Mouse (Mus musculus) gastrocnemius, postnatal 10 days (tissue): ENCODE data around the gene Cnot10. TPM values are rescaled to one million over a fixed set of nuclear protein-coding genes. Genes with fewer than 3 reads are reported as not detected.
"Not testable (repeated sequence)": the region's sequence is repeated elsewhere in the genome, so short reads cannot be mapped to it uniquely, and the experiment has no call there.

Experiments
- DNase-seq: peaks from one replicate; pipeline ENCODE4 v3.0.0; 2021; ENCODE audit warnings: mixed read lengths
- total RNA-seq, 2 experiments: library from RNA; stranded (reverse); gene quantifications; 2 replicates each; pipeline ENCODE4 v1.2.3; 2021

Gene Cnot10
- total RNA-seq, 2 experiments from 2014 or later, result 18.8 to 22.9 TPM

DNA sequence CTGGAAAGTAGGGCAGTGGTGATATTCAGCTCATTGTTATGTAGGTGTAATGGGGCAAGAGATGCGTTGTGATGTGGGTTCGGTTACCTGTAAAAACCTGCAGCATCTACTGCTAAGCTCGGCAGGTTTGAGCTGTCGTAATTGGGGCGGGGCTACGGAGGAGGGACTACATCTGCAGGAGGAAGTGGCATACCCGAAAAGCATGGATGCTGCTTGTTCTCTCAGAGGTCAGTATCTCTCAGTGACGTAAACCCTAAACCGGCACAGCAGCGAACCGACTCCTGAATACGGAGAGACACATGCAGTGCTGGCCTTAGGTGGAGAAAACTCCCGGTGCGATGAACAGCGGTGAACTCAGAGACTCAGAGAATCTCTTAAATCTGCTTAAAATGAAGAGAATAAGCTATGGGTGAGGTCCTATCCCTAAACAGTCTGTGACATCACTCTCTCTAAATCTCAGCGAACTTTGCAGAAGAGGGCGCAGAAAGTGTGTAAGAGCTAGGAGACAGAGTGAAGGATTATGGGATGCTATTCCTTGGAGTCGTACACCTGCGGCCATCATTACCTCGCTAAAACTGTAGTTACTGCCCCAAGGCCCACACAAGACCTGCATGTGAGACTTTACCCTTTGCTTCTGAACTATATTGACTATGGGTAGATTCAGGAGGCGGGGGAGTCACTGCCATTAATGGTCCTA is 11.1 kb upstream of the Cnot10 start:
- DNase-seq, result no peak

DNA sequence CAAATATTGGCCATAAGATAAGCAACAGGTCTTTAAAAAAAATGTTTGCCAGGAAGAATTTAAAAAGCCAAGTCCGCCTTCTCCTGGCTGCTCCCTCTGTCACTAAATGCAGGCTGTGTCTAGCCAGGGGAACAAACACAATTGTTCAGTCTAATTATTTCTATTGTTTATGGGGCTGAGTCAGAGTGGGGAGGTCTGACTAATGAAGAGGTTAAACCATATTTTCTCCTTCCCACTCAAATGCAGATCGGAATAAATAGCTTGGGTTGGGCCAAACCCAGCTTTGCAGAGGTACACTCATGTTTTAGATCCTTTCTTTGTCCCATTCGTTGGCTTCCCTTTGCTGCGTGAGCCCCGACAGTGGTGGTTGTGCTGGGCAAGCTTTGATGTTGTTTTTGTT is 9.4 kb upstream of the Cnot10 start:
- DNase-seq, result no peak

DNA sequence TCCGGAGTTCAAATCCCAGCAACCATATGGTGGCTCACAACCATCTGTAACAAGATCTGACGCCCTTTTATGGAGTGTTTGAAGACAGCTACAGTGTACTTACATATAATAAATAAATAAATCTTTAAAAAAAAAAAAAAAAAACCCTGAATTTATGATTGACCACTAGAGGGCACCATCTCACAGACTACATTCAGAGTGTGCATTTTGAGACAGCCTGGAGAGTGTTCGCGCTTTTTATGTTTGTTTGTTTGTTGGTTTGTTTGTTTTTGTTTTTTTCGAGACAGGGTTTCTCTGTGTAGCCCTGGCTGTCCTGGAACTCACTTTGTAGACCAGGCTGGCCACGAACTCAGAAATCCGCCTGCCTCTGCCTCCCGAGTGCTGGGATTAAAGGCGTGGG is 8.5 kb upstream of the Cnot10 start:
- DNase-seq, result not testable (repeated sequence)

DNA sequence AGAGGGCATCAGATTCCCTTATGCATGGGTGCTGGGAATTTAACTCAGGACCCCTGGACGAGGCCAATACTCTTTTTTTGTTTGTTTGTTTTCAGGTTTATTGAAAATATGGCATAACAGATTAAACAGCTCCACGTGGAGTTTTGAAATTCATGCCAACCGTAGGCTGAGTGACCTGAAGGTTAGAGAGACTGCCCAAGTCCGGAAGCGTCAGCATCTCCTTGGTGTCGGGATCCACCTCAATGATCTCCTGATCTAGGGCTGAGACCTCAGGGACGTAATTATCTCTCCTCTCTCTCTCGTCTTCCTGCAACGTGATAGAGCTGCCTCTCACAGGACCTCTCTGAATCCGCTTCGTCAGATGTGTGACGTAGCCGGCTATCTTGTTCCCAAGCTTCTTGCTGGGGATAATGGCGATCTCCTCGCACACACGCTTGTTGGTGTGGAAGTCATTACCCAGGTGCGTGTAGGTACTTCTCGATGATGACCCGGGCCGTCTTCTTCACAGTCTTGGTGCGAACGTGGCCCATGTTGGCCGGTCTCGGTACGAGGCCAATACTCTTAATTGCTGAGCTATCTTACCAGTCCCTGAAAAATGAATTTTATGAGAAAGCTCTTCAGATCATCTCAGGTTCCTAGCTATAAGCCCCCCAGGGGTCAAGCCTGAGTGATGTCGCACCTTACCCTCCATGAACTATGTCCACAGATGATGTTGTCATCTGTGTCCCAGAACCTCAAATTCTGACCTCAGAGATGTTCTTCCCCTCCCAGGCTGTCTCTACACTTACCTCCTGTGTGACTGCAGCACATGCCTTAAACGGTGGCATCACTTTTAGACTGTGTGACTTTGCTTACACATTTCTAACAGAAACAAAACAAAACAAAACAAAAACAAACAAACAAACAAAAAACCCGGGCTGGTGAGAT is 7.8 kb upstream of the Cnot10 start:
- DNase-seq, result no peak

DNA sequence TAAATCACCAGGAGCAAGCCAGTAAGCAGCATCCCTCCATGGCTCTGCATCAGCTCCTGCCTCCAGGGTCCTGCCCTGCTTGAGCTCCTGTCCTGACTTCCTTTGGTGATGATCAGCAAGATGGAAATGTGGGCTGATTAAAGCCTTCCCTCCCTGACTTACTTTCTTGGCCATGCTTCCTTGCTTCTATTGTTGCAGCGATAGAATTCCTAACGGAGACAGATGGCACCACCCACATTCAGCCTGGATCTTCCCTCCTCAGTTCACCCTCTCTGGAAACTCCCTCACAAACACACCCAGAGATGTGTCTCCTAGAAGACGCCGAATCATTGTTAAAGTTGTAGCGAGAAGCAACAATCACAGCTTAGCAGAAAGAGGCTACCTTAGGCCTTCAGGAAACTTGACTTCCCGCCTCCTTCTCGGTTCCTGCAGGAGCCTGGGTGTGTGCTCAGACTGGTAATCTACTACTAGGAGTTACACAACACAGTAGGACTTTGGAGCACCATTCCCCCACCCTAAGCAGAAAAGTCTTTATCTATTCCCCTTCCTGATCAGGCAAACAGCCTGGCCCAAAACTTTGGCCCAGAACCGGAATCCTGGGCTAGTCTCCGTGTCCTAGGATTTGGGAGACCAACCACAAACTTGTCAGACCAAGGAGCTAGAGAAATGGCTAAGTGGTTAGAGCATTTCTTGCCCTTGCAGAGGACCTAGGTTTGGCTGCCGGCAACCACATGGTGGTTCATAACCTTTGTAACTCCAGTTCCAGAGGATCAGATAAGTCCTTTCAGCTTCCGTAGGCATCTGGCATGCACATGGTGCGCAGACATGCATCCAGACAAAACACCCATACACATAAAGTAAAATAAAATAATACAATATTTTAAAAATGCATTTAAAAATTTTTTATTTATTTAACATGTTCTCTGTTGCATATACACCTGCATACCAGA is 6.8 kb upstream of the Cnot10 start:
- DNase-seq, result no peak

DNA sequence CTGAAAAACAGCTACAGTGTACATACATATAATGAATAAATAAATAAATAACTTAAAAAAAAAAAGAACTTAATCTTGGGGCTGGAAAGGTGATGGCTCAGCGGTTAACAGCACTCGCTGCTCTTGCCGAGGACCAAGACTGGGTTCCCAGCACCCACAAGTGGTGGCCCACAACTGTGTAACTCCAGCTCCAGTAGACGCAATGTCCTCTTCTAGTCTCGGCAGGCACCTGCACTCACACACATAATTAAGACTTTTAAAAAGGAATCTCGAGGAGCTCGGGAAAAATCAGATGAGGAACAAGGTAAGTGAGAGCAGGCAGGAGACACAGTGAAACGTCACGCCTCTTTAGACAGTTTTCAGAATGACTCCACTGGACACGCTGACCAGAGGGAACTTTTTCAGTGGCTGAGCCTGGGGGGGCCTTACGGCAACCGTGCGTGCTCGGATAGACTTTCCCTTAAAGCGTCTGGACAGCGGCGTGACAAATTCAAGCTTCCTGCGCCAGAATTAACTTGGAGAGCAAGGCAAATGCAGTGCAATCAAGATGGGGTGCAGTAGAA is 717 bp downstream of the Cnot10 start:
- DNase-seq, result no peak

- DNase-seq, result no peak
These were observed 3.2 kb downstream of the Cnot10 start for GRCm38 (mm10) chr9:114636751-114637150.

DNA sequence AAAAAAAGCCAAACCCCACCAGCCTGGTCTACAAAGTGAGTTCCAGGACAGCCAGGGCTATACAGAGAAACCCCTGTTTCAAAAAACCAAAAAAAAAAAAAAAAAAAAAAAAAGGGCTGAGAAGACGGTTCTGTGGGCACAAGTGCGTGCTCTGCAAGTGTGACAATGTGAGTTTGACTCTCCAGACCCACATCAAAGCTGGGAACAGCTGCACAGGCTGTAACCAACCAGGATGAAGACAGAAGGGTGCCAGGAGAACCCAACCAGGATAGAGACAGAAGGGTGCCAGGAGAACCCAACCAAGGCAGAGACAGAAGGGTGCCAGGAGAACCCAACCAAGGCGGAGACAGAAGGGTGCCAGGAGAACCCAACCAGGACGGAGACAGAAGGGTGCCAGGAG is 3.8 kb downstream of the Cnot10 start:
- no peak for DNase-seq

DNA sequence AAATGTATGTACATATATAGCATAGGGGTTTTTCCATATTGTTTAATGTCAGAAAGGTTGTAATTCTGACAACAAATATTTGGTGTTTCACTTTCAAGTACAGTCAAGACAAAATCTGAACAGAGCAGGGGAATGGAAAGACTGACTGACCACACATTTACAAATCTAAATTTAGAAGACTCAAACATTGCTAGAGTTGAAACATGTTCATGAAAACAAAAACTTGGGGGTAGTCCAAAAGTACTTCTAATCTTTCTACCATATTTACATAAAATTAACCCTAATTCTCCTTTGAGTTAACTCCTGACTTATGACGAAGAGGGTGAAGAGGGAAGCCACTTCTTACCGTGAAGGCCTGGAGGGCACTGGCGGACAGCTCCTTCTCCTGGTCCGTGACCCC is 7.7 kb downstream of the Cnot10 start:
- DNase-seq, result no peak

DNA sequence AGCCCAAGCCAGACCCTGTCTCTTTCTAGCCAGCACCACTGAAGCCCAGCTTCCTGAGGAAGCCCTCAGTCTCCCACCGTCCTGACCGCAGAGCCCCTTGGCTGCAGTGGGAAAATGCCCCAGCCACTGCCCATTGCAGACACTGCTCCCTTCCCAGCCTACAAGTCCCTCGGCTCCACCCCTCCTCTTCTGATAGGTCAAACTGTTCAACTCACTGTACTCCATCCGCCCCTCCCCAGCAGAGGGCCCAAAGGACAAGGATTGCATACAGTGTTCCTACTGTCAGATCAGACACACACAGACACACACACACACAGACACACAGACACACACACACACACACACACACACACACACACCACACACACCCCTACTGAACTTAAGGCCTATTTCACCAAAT is 13.3 kb downstream of the Cnot10 start:
- no peak for DNase-seq

- no peak for DNase-seq
These were observed 15.8 kb downstream of the Cnot10 start for GRCm38 (mm10) chr9:114624178-114624577.

GRCm38 (mm10) chr9:114621149-114621548 is 18.8 kb downstream of the Cnot10 start:
- no peak for DNase-seq

DNA sequence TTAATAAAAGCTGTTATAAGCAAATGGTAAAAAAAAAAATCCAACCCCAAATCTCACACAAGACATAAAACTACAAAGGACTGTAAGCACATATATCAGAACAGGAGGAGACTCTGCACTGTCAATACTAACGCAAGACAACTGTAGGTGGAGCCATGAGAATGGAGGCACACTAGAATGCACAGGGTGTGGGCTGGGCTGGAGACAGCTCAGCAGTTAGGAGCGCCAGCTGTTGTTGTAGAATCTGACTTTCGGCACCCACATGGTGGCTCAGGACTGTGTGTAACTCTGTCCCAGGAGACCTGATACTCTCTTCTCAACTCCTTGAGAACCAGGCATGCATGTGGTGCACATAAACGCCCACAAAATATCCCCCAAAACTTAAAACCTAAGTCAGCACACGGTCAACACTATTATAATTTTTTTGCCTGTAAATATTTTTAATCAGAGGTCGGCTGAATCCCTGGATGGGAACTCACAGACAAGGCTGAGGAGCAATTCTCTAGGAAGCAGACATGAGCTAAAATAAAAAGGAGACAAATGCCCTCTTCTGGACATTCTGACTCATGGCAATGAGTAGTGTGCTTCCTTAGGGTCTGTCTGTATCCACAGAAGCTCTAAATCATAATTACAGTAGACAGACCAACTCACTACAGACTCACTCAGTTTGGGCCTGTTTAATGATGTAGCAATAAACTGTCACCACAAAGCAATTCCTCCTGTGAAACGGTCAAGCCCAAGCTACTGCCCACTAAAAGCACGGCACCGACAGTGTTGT is 25.6 kb downstream of the Cnot10 start:
- DNase-seq, result no peak

- DNase-seq, result no peak
These were observed 27.0 kb downstream of the Cnot10 start for GRCm38 (mm10) chr9:114613026-114613425.

- DNase-seq, result no peak
These were observed 27.4 kb downstream of the Cnot10 start for GRCm38 (mm10) chr9:114612566-114612965.

DNA sequence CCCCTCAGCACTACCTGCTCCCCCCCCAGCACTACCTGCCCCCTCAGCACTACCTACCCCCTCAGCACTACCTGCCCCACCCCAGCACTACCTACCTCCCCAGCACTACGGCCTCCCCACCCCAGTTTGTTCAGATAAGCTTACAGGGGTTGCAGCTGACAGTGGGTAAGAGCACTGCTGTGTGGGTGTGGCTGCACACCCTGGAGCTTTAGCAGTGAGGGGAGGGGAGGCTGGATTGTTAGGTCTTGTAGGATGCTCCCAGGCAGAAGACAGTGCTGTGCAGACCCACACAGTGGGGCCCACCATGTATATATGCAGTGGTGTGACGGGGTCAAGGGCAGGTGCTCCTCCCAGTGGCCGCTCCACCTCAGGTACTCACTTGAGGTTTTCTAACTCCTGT is 29.7 kb downstream of the Cnot10 start:
- DNase-seq, result no peak

DNA sequence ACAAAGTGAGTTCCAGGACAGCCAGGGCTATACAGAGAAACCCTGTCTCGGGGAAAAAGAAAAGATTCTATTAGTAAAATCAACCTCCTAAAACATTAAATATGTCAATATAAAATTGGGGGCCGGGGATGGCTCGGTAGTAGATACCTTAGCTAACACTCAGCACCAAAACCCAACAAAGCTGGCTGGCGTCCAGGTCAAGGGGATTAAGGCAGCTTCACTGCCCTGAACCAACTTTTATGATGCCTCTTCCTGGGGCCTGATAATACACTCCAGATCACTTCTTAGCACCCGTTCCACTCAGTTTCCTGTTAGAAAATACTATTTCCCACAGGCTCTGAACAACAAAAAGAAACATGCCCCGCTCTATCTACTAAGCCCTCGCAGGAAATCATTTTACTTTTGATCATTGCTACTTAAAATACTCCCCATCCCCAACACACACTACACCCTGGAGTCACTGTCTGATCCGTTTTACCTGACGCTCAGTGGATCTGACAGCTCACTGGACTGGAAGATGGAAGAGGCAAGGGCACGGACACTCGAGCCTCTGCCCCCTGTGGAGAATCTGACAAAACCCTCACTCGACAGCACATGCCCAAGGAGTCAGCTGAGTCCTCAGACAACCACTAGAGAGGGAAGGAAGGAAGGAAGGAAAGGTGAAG is 36.0 kb downstream of the Cnot10 start:
- no peak for DNase-seq

DNA sequence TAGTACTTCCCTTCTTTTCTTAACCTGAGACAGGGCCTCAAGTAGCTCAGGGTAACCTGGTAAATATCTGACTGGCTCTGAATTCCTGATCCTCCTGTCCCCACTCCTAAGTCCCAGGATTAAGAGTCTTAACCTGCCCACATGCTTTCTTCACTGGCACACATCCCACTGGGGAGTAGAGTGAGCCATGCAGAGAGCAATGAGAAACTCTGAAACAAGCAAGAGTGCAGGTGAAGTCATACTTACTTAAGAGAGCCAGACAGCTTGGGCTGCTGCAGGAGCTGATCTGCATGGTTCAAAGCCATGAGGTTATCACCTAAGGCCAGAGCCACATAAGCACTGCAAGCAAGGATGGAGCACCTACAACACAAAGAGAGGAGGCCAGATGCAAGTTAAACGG is 38.9 kb downstream of the Cnot10 start:
- DNase-seq, result no peak

GRCm38 (mm10) chr9:114585017-114585345 is 55.0 kb downstream of the Cnot10 start:
- DNase-seq, result no peak

DNA sequence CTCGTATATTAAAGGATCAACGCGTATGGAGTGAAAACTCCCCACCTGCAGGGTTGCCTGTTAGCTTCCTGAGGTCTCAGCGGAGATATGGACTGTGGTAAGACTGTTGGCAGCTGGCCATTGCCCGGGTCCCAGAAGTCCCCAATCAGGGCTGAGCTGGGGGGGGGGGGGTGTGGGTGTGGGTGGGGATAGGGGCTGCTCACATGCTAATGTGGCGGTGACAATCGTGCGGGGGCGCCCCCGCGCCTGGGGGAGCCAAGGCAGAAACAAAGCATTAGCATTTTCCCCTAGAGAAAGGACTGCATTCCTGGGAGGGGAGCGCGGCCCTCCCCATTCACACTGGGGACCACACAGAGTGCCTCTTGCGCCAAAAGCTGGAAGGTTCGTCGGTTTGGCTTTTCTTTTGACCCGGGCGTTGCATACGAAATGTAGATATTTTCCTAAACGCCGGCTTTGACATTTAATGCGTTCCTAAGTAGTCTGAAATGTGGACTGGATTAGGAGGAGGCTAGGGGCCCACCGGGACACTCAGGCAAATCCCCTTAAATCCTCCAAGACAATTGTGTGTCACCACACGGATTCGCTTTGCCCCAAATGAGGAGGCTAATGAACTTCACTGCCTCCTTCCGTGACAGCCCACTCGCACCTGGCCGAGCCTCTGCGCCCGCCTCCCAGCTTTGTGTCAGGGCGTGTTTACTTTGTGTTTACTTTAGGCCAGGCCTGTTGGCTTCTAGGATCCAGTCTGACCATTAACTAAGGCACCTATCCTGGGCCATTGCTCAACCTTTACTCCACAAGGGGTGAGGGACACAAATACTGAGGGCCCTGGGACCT is 55.6 kb downstream of the Cnot10 start:
- DNase-seq, result peak; percentile 35
